Mouse (Mus musculus): Measurements from ENCODE around the gene Rbms3. TPM values are rescaled to one million over a fixed set of nuclear protein-coding genes. Genes with fewer than 3 reads are reported as not detected.

Gene Rbms3
- total and polyA plus RNA-seq, 2 experiments from 2014 or later = 56.3 to 77.9 TPM

DNA sequence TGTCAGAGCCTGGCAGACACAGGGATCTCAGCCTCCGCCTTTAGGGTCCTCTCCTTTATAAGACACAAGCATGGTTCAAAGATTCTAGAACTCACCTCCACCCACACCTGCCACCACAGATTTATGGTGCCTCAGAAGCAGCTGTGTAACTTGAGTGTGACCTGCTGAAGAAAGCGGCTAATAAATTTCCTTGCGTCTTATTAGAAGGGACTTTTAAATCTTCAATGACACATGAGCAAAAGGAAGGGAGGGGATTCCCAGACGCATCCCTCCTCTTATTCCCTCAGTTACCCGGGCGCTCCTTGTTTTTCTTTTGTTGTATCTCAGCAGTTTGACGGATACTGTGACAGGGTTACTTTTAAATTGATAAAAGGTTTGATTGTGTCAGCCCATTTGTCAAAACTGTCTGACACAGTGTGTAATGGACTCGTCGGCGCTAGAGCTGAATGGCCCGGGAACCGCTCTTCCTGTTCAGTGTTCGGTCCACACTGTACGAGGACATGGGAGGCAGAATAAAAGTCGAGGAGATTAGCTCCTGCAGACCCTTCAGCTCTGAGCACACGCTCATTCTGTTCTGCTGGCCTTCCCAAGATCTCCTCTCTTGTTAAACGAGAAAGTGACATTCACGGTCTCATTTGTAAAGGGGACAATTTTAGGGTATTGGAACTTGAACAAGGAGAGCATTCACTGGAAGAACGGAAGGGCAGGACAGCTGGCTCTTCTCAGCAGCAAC, 527.3 kb downstream of the Rbms3 start:
- 38% methylated on average over 19 of the region's 19 CpGs for WGBS
- Histone ChIP-seq H3K4me2 (ENCODE audit: low read depth, low read length) (no peak overlapping the region), H3K27me3 (ENCODE audit: insufficient read depth, low read length) (no peaks in the 10 kb centered on the region), H3K36me3 (ENCODE audit: insufficient read depth, low read length) (no peaks in the 10 kb centered on the region), H3K27ac (no peak overlapping the region), H3K9me3 (ENCODE audit: low read length) (no peaks in the 10 kb centered on the region), H3K4me1 (ENCODE audit: insufficient read depth, low read length) (no peaks in the 10 kb centered on the region), H3K4me3 (ENCODE audit: low read length) (no peak overlapping the region), H3K9ac (replicated peaks; ENCODE audit: low read length) (no peak overlapping the region)
- DNase-seq (ENCODE audit: low spot score) (no peak), ATAC-seq (no peak)
- TF ChIP-seq CTCF (IDR thresholded peaks at IDR 0.05; ENCODE audit: low read depth) = no peak

DNA sequence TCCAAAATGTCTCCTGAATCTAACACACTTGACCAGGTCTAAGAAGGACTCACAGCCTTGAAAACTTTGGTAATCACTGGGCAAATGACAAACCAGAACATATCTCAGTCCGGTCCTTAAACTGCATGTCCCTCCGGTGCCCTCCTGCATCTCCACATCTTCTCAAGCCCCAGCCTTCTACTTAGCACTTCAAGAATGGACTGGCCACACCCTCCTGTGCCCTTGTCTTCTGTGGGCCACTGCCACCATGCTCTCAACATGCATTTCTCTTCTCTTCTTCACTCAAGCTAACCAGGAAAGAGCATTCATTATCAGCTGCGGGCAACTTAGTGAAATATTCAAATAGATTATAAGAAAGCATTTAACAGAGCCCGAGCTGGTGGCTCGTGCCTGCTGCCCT, 529.5 kb downstream of the Rbms3 start:
- H3K9ac ChIP-seq (replicated peaks; ENCODE audit: low read length) = no peak overlapping the region
- no peak for DNase-seq (ENCODE audit: low spot score)

GRCm38 (mm10) chr9:117093551-117093950, 536.2 kb downstream of the Rbms3 start:
- 87% methylated on average over 6 of the region's 6 CpGs for WGBS
- ATAC-seq (no peak), DNase-seq (ENCODE audit: low spot score) (no peak)
- Histone ChIP-seq H3K36me3 (ENCODE audit: insufficient read depth, low read length) (no peaks in the 10 kb centered on the region), H3K9me3 (ENCODE audit: low read length) (no peaks in the 10 kb centered on the region), H3K27me3 (ENCODE audit: insufficient read depth, low read length) (no peaks in the 10 kb centered on the region), H3K27ac (no peak overlapping the region), H3K4me2 (ENCODE audit: low read depth, low read length) (no peak overlapping the region), H3K9ac (replicated peaks; ENCODE audit: low read length) (no peak overlapping the region), H3K4me1 (ENCODE audit: insufficient read depth, low read length) (no peaks in the 10 kb centered on the region), H3K4me3 (ENCODE audit: low read length) (no peak overlapping the region)
- TF ChIP-seq CTCF (IDR thresholded peaks at IDR 0.05; ENCODE audit: low read depth) = no peak

More for the DNA sequence above, 529.5 kb downstream of the Rbms3 start:
- Histone ChIP-seq H3K27me3 (ENCODE audit: insufficient read depth, low read length) (no peaks in the 10 kb centered on the region), H3K36me3 (ENCODE audit: insufficient read depth, low read length) (no peaks in the 10 kb centered on the region), H3K4me3 (ENCODE audit: low read length) (no peak overlapping the region), H3K4me1 (ENCODE audit: insufficient read depth, low read length) (no peaks in the 10 kb centered on the region), H3K9me3 (ENCODE audit: low read length) (no peaks in the 10 kb centered on the region), H3K27ac (no peak overlapping the region), H3K4me2 (ENCODE audit: low read depth, low read length) (no peak overlapping the region)
- ATAC-seq = no peak
- whole genome bisulfite sequencing = 92% methylated on average over 5 of the region's 5 CpGs
- no peak for TF ChIP-seq CTCF (IDR thresholded peaks at IDR 0.05; ENCODE audit: low read depth)

DNA sequence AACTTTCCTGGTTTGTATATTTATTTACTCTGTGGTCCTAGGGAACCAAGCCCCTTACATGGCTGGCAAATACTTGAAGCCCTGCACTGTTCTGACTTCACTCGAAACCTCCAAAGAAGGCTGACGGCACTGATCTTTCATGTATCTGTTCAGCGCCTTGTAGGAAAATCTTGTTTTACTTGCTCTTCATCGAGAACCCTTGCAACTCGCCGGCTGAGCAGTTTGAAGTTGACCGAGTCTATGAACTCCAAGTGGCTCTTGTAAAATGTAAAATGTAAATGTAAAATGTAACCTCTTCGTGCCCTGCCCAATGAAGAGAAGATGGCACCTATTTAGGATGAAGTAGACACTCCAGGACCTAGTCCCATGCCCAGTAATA, 537.5 kb downstream of the Rbms3 start:
- ATAC-seq = no peak
- 90% methylated on average over 8 of the region's 8 CpGs for WGBS
- no peak for TF ChIP-seq CTCF (IDR thresholded peaks at IDR 0.05; ENCODE audit: low read depth)
- no peaks in the 10 kb centered on the region for H3K36me3 ChIP-seq (ENCODE audit: insufficient read depth, low read length)
- no peaks in the 10 kb centered on the region for H3K27me3 ChIP-seq (ENCODE audit: insufficient read depth, low read length)
- H3K9me3 ChIP-seq (ENCODE audit: low read length) = no peaks in the 10 kb centered on the region
- no peak overlapping the region for H3K4me2 ChIP-seq (ENCODE audit: low read depth, low read length)
- DNase-seq (ENCODE audit: low spot score) = no peak
- H3K4me1 ChIP-seq (ENCODE audit: insufficient read depth, low read length) = no peaks in the 10 kb centered on the region
- no peak overlapping the region for H3K27ac ChIP-seq
- H3K4me3 ChIP-seq (ENCODE audit: low read length) = no peak overlapping the region
- H3K9ac ChIP-seq (replicated peaks; ENCODE audit: low read length) = no peak overlapping the region

GRCm38 (mm10) chr9:117091253-117092176, 538.2 kb downstream of the Rbms3 start:
- no peak for TF ChIP-seq CTCF (IDR thresholded peaks at IDR 0.05; ENCODE audit: low read depth)
- no peak overlapping the region for H3K4me2 ChIP-seq (ENCODE audit: low read depth, low read length)
- 82% methylated on average over 9 of the region's 9 CpGs for WGBS
- DNase-seq (ENCODE audit: low spot score) = no peak
- no peak for ATAC-seq
- no peaks in the 10 kb centered on the region for H3K4me1 ChIP-seq (ENCODE audit: insufficient read depth, low read length)
- no peaks in the 10 kb centered on the region for H3K36me3 ChIP-seq (ENCODE audit: insufficient read depth, low read length)
- H3K9me3 ChIP-seq (ENCODE audit: low read length) = no peaks in the 10 kb centered on the region
- H3K9ac ChIP-seq (replicated peaks; ENCODE audit: low read length) = no peak overlapping the region
- H3K27ac ChIP-seq = no peak overlapping the region
- H3K4me3 ChIP-seq (ENCODE audit: low read length) = no peak overlapping the region
- no peaks in the 10 kb centered on the region for H3K27me3 ChIP-seq (ENCODE audit: insufficient read depth, low read length)

DNA sequence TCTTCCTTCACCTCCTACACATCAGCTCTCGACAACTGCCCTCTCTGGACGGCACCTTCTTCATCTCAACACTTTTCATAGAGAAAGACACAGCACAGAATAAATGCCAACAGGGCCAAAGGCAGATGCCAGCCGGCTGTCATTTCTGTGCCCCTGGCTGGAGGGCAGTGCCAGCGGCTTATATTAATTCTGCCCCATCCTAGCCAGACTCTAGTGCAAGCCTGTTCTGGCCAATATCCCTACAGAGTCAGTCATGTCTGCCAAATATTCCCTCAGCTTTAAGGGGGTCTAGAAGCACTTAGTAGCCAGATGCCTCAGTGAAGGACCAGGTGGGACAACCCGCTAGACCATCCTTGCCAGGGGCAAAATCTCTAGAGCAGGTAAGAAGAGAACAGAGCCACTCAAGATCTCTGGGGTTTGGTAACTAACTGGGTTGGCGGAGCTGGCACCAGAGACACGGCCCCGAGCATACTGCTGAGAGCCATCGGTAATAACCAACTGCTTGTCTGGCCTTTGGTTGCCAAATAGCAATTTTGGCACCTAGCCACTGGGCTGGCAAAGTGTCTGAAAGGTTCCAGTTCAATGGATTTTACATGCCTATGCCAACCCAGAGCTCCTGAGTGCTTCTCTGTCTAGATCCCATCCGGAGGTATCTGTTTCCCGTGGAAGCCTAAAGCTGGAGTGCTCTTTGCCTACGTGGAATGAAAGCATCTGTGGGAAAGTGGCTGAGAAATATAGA, 540.1 kb downstream of the Rbms3 start:
- no peak overlapping the region for H3K4me3 ChIP-seq (ENCODE audit: low read length)
- H3K9ac ChIP-seq (replicated peaks; ENCODE audit: low read length) = no peak overlapping the region
- H3K4me1 ChIP-seq (ENCODE audit: insufficient read depth, low read length) = no peaks in the 10 kb centered on the region
- TF ChIP-seq CTCF (IDR thresholded peaks at IDR 0.05; ENCODE audit: low read depth) = no peak
- no peaks in the 10 kb centered on the region for H3K36me3 ChIP-seq (ENCODE audit: insufficient read depth, low read length)
- DNase-seq (ENCODE audit: low spot score) = peak; percentile 89
- no peaks in the 10 kb centered on the region for H3K9me3 ChIP-seq (ENCODE audit: low read length)
- H3K4me2 ChIP-seq (ENCODE audit: low read depth, low read length) = no peak overlapping the region
- 43% methylated on average over 12 of the region's 12 CpGs for WGBS
- H3K27ac ChIP-seq = no peak overlapping the region
- no peaks in the 10 kb centered on the region for H3K27me3 ChIP-seq (ENCODE audit: insufficient read depth, low read length)
- peak; percentile 88 for ATAC-seq
